Mouse (Mus musculus): ENCODE results near the gene Rab3ip. TPM values are rescaled to one million over a fixed set of nuclear protein-coding genes. Genes with fewer than 3 reads are reported as not detected.

The Rab3ip gene
- 76.2 and 77.2 TPM in 2 replicates for polyA plus RNA-seq (2015; fragmentation: Nextera tagmentation; extraction: Ambion mirVana)

- under 1% methylated on average over 72 of the region's 103 CpGs for WGBS
- peak; percentile 89 for ATAC-seq (replicated peaks; ENCODE audit: extremely low read depth, insufficient read depth, low FRiP score)
- Histone ChIP-seq H3K36me3 (ENCODE audit: control insufficient read depth, insufficient read depth) (no peaks in the 10 kb centered on the region), H3K9me3 (replicated peaks; ENCODE audit: control insufficient read depth, low read length) (0 out of 2 replicates have a peak, but pooled peaks cover 3% of the 10 kb centered on the region), H3K4me3 (ENCODE audit: low read length) (peak within 1 kb of the TSS; percentile 89), H3K9ac (ENCODE audit: low read length) (peak within 1 kb of the TSS; percentile 94), H3K4me1 (ENCODE audit: control insufficient read depth, insufficient read depth, low read length) (peaks cover 17% of the 10 kb centered on the region), H3K4me2 (ENCODE audit: low read depth, low read length) (peak within 1 kb of the TSS; percentile 78), H3K27me3 (ENCODE audit: control insufficient read depth, insufficient read depth, low read length) (no peaks in the 10 kb centered on the region), H3K27ac (ENCODE audit: low read length) (peak within 1 kb of the TSS; percentile 88)
Observed at GRCm38 (mm10) chr10:116950009-116950769, at the start of gene Rab3ip. Gene Rab3ip (minus strand): TSS chr10:116950769.

GRCm38 (mm10) chr10:116998716-116999455 is 48.3 kb upstream of the Rab3ip start:
- WGBS: 71% methylated on average over 17 of the region's 17 CpGs
- H3K9me3 ChIP-seq (replicated peaks; ENCODE audit: control insufficient read depth, low read length): no peaks in the 10 kb centered on the region
- no peak for ATAC-seq (replicated peaks; ENCODE audit: extremely low read depth, insufficient read depth, low FRiP score)

GRCm38 (mm10) chr10:116996236-116996600 is 45.6 kb upstream of the Rab3ip start:
- Histone ChIP-seq H3K9me3 (replicated peaks; ENCODE audit: control insufficient read depth, low read length) (no peaks in the 10 kb centered on the region), H3K4me2 (ENCODE audit: low read depth, low read length) (no peak overlapping the region), H3K4me3 (ENCODE audit: low read length) (no peak overlapping the region), H3K36me3 (ENCODE audit: control insufficient read depth, insufficient read depth) (no peaks in the 10 kb centered on the region), H3K4me1 (ENCODE audit: control insufficient read depth, insufficient read depth, low read length) (peaks cover 11% of the 10 kb centered on the region), H3K9ac (ENCODE audit: low read length) (peak overlapping the region; percentile 18), H3K27ac (ENCODE audit: low read length) (peak overlapping the region; percentile 71), H3K27me3 (ENCODE audit: control insufficient read depth, insufficient read depth, low read length) (no peaks in the 10 kb centered on the region)
- 32% methylated on average over 6 of the region's 6 CpGs for WGBS
- ATAC-seq (replicated peaks; ENCODE audit: extremely low read depth, insufficient read depth, low FRiP score): peak; percentile 92

More at GRCm38 (mm10) chr10:116998716-116999455, 48.3 kb upstream of the Rab3ip start:
- Histone ChIP-seq H3K4me1 (ENCODE audit: control insufficient read depth, insufficient read depth, low read length) (peaks cover 11% of the 10 kb centered on the region), H3K27me3 (ENCODE audit: control insufficient read depth, insufficient read depth, low read length) (no peaks in the 10 kb centered on the region), H3K27ac (ENCODE audit: low read length) (no peak overlapping the region), H3K4me3 (ENCODE audit: low read length) (no peak overlapping the region), H3K4me2 (ENCODE audit: low read depth, low read length) (no peak overlapping the region), H3K9ac (ENCODE audit: low read length) (no peak overlapping the region), H3K36me3 (ENCODE audit: control insufficient read depth, insufficient read depth) (no peaks in the 10 kb centered on the region)

DNA sequence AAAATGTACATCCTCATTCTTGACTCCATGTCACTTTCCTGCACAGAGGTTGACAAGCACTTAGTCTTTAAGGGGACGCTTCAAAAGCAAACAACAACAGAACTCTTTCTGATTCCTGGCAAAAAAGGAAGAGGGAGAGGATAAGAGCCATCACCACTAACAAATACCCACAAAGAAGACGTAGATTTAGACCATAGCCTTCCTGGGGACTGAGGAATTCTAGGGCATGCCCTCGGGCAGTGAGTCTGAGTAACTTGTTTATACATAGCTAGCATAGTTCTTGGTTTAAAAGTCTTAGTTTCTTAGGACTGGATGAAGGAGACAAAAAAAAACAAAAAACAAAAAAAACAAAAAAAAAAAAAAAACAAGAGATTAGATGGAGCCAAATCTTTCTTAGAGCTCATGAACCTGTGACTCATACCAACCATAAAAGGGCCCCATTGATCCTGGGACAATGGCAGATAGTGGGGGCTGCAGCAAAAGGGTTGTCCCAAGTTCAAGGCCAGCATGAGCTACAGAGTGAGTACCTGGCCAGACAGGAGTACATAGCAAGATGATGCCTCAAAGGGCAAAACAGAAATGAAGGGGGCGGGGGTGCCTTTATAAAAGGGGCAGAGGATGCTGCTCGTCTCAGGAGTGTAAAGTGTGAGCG is 45.1 kb upstream of the Rab3ip start:
- Histone ChIP-seq H3K27me3 (ENCODE audit: control insufficient read depth, insufficient read depth, low read length) (no peaks in the 10 kb centered on the region), H3K4me3 (ENCODE audit: low read length) (no peak overlapping the region), H3K9me3 (replicated peaks; ENCODE audit: control insufficient read depth, low read length) (no peaks in the 10 kb centered on the region), H3K4me1 (ENCODE audit: control insufficient read depth, insufficient read depth, low read length) (peaks cover 11% of the 10 kb centered on the region), H3K9ac (ENCODE audit: low read length) (peak overlapping the region; percentile 18), H3K27ac (ENCODE audit: low read length) (peak overlapping the region; percentile 71), H3K36me3 (ENCODE audit: control insufficient read depth, insufficient read depth) (no peaks in the 10 kb centered on the region), H3K4me2 (ENCODE audit: low read depth, low read length) (no peak overlapping the region)
- no peak for ATAC-seq (replicated peaks; ENCODE audit: extremely low read depth, insufficient read depth, low FRiP score)
- WGBS: 68% methylated on average over 6 of the region's 6 CpGs

DNA sequence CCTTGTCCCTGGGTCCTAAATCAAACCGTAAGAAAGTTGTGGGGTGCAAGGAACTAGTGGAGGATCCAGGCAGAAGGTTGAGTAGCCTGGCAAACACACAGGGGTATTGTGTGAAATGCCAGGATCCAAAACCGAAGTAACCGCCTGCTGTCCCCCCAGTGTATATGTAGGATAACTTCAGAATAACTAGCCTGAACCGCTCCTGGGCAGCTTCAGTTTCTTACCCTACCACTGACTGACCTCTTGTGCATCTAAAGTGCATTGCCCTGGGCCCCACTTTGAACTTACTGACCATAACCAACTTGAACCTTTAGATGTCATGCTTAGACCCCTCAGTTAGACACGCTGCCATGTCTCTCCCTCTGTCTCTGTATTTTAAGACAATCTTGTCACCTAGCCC is 44.6 kb upstream of the Rab3ip start:
- ATAC-seq (replicated peaks; ENCODE audit: extremely low read depth, insufficient read depth, low FRiP score): no peak
- H3K4me3 ChIP-seq (ENCODE audit: low read length): no peak overlapping the region
- no peak overlapping the region for H3K27ac ChIP-seq (ENCODE audit: low read length)
- H3K4me2 ChIP-seq (ENCODE audit: low read depth, low read length): no peak overlapping the region
- no peak overlapping the region for H3K9ac ChIP-seq (ENCODE audit: low read length)
- H3K4me1 ChIP-seq (ENCODE audit: control insufficient read depth, insufficient read depth, low read length): peaks cover 9% of the 10 kb centered on the region
- 81% methylated on average over 5 of the region's 5 CpGs for WGBS
- H3K27me3 ChIP-seq (ENCODE audit: control insufficient read depth, insufficient read depth, low read length): no peaks in the 10 kb centered on the region
- H3K36me3 ChIP-seq (ENCODE audit: control insufficient read depth, insufficient read depth): no peaks in the 10 kb centered on the region
- no peaks in the 10 kb centered on the region for H3K9me3 ChIP-seq (replicated peaks; ENCODE audit: control insufficient read depth, low read length)

DNA sequence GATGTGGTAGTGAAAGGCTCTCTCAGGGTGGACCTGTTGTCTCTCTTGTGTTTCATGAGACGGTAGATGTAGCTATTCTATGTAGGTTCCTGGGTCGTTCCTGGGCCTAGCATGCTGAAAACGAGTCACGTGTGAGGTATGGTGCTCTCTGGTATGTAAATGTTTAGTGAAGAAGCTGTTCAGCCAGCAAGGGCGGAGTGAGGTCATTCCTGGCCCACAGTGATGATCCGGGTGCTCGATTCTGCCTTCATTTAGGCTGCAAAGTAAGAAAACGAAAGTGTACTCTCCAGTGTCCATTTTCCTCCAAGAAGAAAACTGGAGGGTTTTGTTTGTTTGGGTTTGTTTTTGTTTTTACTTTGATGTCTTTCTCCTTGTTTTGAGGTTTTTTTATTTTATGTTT is 43.4 kb upstream of the Rab3ip start:
- Histone ChIP-seq H3K36me3 (ENCODE audit: control insufficient read depth, insufficient read depth) (no peaks in the 10 kb centered on the region), H3K9me3 (replicated peaks; ENCODE audit: control insufficient read depth, low read length) (no peaks in the 10 kb centered on the region), H3K4me3 (ENCODE audit: low read length) (no peak overlapping the region), H3K27ac (ENCODE audit: low read length) (no peak overlapping the region), H3K4me1 (ENCODE audit: control insufficient read depth, insufficient read depth, low read length) (peaks cover 9% of the 10 kb centered on the region), H3K9ac (ENCODE audit: low read length) (no peak overlapping the region), H3K27me3 (ENCODE audit: control insufficient read depth, insufficient read depth, low read length) (no peaks in the 10 kb centered on the region), H3K4me2 (ENCODE audit: low read depth, low read length) (no peak overlapping the region)
- ATAC-seq (replicated peaks; ENCODE audit: extremely low read depth, insufficient read depth, low FRiP score): no peak
- WGBS: 83% methylated on average over 8 of the region's 8 CpGs

DNA sequence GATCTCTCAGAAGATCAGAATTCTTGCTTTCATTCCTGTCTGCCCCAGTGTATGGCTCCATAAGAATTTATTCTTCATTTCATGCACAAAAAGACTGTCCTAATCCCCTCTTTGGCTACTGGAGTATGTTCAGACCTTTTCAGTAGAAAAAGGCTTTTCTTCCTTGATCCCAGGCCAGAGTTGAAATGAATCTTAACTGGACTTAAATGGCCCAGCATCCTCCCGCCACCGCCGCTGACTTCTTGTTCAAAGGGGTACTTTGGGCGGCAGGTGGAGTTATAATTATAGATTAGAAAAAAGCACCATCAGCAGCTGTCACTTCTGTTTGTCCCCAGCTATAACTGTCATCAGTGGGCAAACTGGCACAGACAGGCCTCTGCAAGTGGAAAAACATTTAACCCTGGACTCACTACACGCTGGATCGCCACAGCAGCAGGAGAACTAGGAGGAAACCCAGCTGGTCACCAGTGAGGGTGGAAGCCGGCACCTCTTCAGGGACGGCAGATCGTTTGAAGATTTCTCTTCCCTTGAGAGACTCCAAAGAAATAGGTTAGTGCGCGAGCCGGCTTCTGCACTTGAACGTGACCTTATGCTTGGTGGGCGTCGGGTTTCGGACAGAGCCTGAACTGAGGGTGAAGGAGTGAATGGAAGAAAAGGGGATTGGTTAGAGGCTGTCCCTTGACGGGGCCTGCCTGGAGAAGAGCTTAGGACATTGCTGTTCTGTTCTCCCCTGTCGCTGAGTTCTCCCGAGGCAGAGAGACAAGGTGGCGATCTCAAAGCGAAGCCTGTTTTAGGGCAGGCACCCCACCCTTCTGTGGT is 35.9 kb upstream of the Rab3ip start, which contains the start of gene Best3:
Best3 (plus strand) TSS at position 51 of the 819 bp plus-strand sequence.
- no peak for ATAC-seq (replicated peaks; ENCODE audit: extremely low read depth, insufficient read depth, low FRiP score)
- Histone ChIP-seq H3K9me3 (replicated peaks; ENCODE audit: control insufficient read depth, low read length) (no peaks in the 10 kb centered on the region), H3K27ac (ENCODE audit: low read length) (no peak within 1 kb of the TSS), H3K27me3 (ENCODE audit: control insufficient read depth, insufficient read depth, low read length) (no peaks in the 10 kb centered on the region), H3K9ac (ENCODE audit: low read length) (peak within 1 kb of the TSS; percentile 52), H3K4me2 (ENCODE audit: low read depth, low read length) (peak within 1 kb of the TSS; percentile 46), H3K36me3 (ENCODE audit: control insufficient read depth, insufficient read depth) (no peaks in the 10 kb centered on the region), H3K4me1 (ENCODE audit: control insufficient read depth, insufficient read depth, low read length) (peaks cover 10% of the 10 kb centered on the region), H3K4me3 (ENCODE audit: low read length) (peak within 1 kb of the TSS; percentile 30)
- WGBS: 42% methylated on average over 21 of the region's 21 CpGs

DNA sequence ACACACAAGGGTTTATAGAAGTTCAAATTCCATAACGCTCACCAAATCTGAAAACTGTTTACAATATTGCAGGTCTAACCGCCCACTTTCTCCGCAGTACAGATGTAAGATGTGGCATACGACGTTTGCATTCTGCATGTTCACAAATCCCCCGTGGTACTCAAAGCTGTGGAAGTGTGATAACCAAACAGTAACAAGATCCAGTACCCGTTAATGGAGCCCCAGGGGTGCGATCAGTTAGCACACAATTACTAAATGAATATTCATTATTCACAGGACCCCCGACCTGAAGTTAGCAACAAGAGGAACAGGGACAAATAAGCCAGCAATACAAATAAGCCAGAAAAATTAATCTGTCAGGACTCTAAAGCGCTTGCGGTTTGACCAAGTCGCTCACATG is 34.3 kb upstream of the Rab3ip start:
- ATAC-seq (replicated peaks; ENCODE audit: extremely low read depth, insufficient read depth, low FRiP score): no peak
- Histone ChIP-seq H3K4me3 (ENCODE audit: low read length) (no peak overlapping the region), H3K4me2 (ENCODE audit: low read depth, low read length) (no peak overlapping the region), H3K4me1 (ENCODE audit: control insufficient read depth, insufficient read depth, low read length) (peaks cover 10% of the 10 kb centered on the region), H3K9ac (ENCODE audit: low read length) (no peak overlapping the region), H3K27ac (ENCODE audit: low read length) (no peak overlapping the region), H3K27me3 (ENCODE audit: control insufficient read depth, insufficient read depth, low read length) (no peaks in the 10 kb centered on the region), H3K36me3 (ENCODE audit: control insufficient read depth, insufficient read depth) (no peaks in the 10 kb centered on the region), H3K9me3 (replicated peaks; ENCODE audit: control insufficient read depth, low read length) (no peaks in the 10 kb centered on the region)
- 69% methylated on average over 12 of the region's 12 CpGs for WGBS
